Mouse (Mus musculus): ENCODE data around the gene Adrb1. TPM values are rescaled to one million over a fixed set of nuclear protein-coding genes. Genes with fewer than 3 reads are reported as not detected.
A peak's percentile ranks its signal among the peaks of the same experiment; 100 is the strongest.
"Not testable (repeated sequence)": the region's sequence is repeated elsewhere in the genome, so short reads cannot be mapped to it uniquely, and the experiment has no call there.

The Adrb1 gene
- polyA plus RNA-seq, 1 experiment: 2.0 TPM

- DNase-seq (ENCODE audit: low read depth): no peak
- TF ChIP-seq CTCF (IDR thresholded peaks at IDR 0.05; ENCODE audit: borderline replicate concordance, extremely low read depth, insufficient read depth, insufficient read length): no peak
Observed at GRCm38 (mm10) chr19:56774408-56774962, 52.5 kb downstream of the Adrb1 start.

DNA sequence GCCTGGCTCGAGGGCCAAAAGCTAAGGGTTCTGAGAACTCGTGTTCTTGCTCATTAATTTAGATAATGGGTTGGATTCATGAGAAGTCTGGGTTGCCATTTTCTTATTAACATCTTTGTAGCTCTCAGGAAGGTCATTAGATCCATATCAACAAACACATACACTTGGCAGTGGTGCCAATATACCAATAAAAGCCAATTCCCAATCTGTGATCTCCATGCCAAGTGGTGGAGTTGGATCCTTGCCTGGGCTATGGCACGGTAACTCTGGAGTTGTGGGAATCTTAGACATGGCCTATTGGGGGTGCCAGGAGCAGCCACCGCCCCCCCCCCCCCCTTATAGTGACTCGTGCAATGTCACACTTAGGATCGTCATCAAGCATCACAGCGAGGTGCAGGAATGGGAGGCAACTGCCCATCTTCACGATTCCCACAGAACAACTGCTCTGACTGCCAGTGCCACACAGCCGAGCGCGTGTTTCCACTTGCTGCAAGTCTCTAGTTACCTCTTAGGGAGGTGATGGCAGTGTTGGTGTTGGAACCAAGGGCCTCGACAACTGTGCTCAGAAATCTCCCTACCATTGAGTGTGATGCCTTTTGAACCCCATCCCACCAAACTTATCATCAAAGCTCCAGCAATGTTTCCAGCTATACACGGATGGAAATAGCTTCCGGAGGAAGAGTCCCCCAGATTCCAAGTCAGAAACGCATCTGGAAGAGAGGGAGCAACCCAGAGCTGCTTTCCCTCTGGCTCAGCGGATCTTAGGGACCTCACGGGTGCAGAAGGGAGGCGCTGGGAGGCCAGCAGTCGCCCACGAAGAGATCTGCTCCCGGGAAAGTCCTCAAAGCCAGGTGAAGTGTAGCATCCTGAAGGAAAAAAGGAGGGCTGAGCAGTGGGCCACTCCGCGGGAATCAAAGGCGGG is 53.2 kb downstream of the Adrb1 start:
- TF ChIP-seq POLR2A (IDR thresholded peaks at IDR 0.05; ENCODE audit: borderline replicate concordance, extremely low read depth, insufficient read depth, insufficient read length, poor library complexity, severe bottlenecking): no peak
- no peak for TF ChIP-seq CTCF (IDR thresholded peaks at IDR 0.05; ENCODE audit: borderline replicate concordance, extremely low read depth, insufficient read depth, insufficient read length)
- DNase-seq (ENCODE audit: low read depth): peak; percentile 57

DNA sequence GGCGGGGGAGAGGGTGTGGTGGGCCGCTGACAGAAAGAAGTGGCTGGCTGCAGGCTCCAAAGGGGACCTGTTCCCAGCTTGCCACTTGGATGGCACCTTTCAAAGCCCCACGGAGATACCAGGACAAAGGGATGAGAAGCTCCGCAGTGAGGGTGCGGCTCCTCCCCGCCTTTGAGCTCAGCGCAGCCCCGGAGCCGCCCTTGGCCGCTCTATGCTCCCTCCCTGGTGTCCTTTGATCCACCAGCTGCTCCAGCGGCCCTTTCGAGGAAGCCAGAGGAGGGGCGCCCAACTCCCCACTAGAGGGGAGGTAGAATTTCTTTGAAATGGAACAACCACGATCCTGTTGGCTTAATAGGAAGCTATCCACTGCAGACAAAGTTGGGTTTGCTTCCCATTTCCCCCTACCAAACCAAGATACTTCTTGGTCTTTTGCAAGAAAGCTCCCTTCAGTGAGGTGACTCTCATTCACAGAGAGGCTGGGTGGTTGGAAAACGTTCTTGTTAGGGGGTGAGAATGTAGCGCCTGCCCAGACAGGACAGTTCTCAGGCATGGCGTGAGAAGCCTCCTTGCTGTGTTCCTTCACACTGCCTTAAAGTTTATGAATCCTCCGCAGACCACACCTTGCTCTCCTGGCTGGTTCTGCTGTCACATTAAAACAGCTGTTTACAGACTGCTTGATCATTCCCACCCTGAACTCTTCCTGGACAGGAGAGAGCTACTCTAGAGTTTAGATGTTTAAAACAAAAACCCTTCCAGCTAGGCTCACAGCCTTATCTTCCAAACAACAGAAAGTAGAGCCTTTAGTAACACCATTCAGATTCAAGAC is 54.1 kb downstream of the Adrb1 start:
- TF ChIP-seq POLR2A (IDR thresholded peaks at IDR 0.05; ENCODE audit: borderline replicate concordance, extremely low read depth, insufficient read depth, insufficient read length, poor library complexity, severe bottlenecking) (no peak), CTCF (IDR thresholded peaks at IDR 0.05; ENCODE audit: borderline replicate concordance, extremely low read depth, insufficient read depth, insufficient read length) (no peak)
- DNase-seq (ENCODE audit: low read depth): peak; percentile 55

GRCm38 (mm10) chr19:56776719-56777382 is 54.9 kb downstream of the Adrb1 start:
- TF ChIP-seq CTCF (IDR thresholded peaks at IDR 0.05; ENCODE audit: borderline replicate concordance, extremely low read depth, insufficient read depth, insufficient read length) (peak; percentile 76), POLR2A (IDR thresholded peaks at IDR 0.05; ENCODE audit: borderline replicate concordance, extremely low read depth, insufficient read depth, insufficient read length, poor library complexity, severe bottlenecking) (no peak)
- DNase-seq (ENCODE audit: low read depth): peak; percentile 76

GRCm38 (mm10) chr19:56778532-56778931 is 56.5 kb downstream of the Adrb1 start:
- DNase-seq (ENCODE audit: low read depth): not testable (repeated sequence)

Other genes with a start within 250 kb of the Adrb1 start
- 9.4 and 9.7 TPM in 2 replicates for gene Dclre1a, start 174.0 kb upstream of the Adrb1 start, polyA plus RNA-seq (2012; rRNA removed)
- gene Nhlrc2, start 173.9 kb upstream of the Adrb1 start, polyA plus RNA-seq (2012; rRNA removed): 12.6 and 14.1 TPM in 2 replicates
- gene Ccdc186, start 100.0 kb downstream of the Adrb1 start, polyA plus RNA-seq (2012; rRNA removed): 12.2 and 20.0 TPM in 2 replicates
- gene Tdrd1, start 104.0 kb downstream of the Adrb1 start, polyA plus RNA-seq (2012; rRNA removed): 0.59 and 1.0 TPM in 2 replicates
- gene Vwa2, start 152.1 kb downstream of the Adrb1 start, polyA plus RNA-seq (2012; rRNA removed): 1.1 and 1.5 TPM in 2 replicates

All from brain, embryonic 14.5 days (tissue).